Mouse (Mus musculus) heart, embryonic 15.5 days (tissue): ENCODE measurements around the gene Rpp25l. TPM values are rescaled to one million over a fixed set of nuclear protein-coding genes. Genes with fewer than 3 reads are reported as not detected.
"Not testable (repeated sequence)": the region's sequence is repeated elsewhere in the genome, so short reads cannot be mapped to it uniquely, and the experiment has no call there.

ENCODE experiments used
- ATAC-seq: fragments of 200-750 bp; cut with Nextera tagmentation; replicated peaks from 2 replicates; pipeline ENCODE4 v1.8.0; 2017; ENCODE audit warnings: low read depth, moderate TSS enrichment; ENCODE audit not compliant: insufficient number of reproducible peaks, insufficient read depth, low FRiP score
- H3K27ac ChIP-seq: fragments of 300-500 bp; sonication (generic); 2 replicates; pipeline ENCODE4 v1.5.1; 2015; ENCODE audit warnings: mild to moderate bottlenecking, inconsistent platforms
- H3K27me3 ChIP-seq: fragments of 300-500 bp; sonication (generic); 2 replicates; pipeline ENCODE4 v1.6.1; 2015; ENCODE audit warnings: inconsistent platforms
- H3K36me3 ChIP-seq: fragments of 300-500 bp; sonication (generic); 2 replicates; pipeline ENCODE4 v1.6.1; 2015; ENCODE audit warnings: mild to moderate bottlenecking, inconsistent platforms
- H3K4me1 ChIP-seq: fragments of 300-500 bp; sonication (generic); replicated peaks from 2 replicates; pipeline ENCODE4 v1.6.1; 2015; ENCODE audit warnings: inconsistent platforms
- H3K4me2 ChIP-seq: fragments of 300-500 bp; sonication (generic); 2 replicates; pipeline ENCODE4 v1.6.1; 2015; ENCODE audit warnings: inconsistent platforms, mild to moderate bottlenecking, moderate library complexity
- H3K4me3 ChIP-seq: fragments of 300-500 bp; sonication (generic); 2 replicates; pipeline ENCODE4 v1.5.1; 2015; ENCODE audit warnings: mild to moderate bottlenecking, inconsistent platforms
- H3K9ac ChIP-seq: fragments of 300-500 bp; sonication (generic); 2 replicates; pipeline ENCODE4 v1.6.1; 2015; ENCODE audit warnings: mild to moderate bottlenecking, inconsistent platforms
- H3K9me3 ChIP-seq: fragments of 300-500 bp; sonication (generic); replicated peaks from 2 replicates; pipeline ENCODE4 v1.6.1; 2016; ENCODE audit warnings: inconsistent platforms
- WGBS: fragments of 180-500 bp; shearing (Covaris S2); methylation state at CpG from one replicate; pipeline ENCODE4 v1.1.7; 2015; ENCODE audit warnings: mixed read lengths; 5-methylcytosine and 5-hydroxymethylcytosine counted together
- polyA plus RNA-seq: library from polyadenylated mRNA; unstranded; fragments of >200 nt; fragmentation: Nextera tagmentation; extraction: Ambion mirVana; gene quantifications from 2 replicates; pipeline ENCODE4 v1.2.1, GENCODE M21; 2015

Rpp25l gene
- 42.7 and 47.4 TPM in 2 replicates for polyA plus RNA-seq

- under 1% methylated on average over 61 of the region's 61 CpGs for WGBS
- peak within 1 kb of the TSS; percentile 84 for H3K4me2 ChIP-seq
- H3K9me3 ChIP-seq = no peaks in the 10 kb centered on the region
- H3K4me1 ChIP-seq = peaks cover 20% of the 10 kb centered on the region
- peak within 1 kb of the TSS; percentile 81 for H3K9ac ChIP-seq
- H3K36me3 ChIP-seq = peaks cover 18% of the 10 kb centered on the region; the same call in 1 of the 2 replicates
- peak within 1 kb of the TSS; percentile 77 for H3K4me3 ChIP-seq
- H3K27ac ChIP-seq = peak within 1 kb of the TSS; percentile 61
- ATAC-seq = peak; percentile 60; the same call in 1 of the 2 replicates
- H3K27me3 ChIP-seq = no peaks in the 10 kb centered on the region
Measured at GRCm38 (mm10) chr4:41713197-41714067, at the start of gene Rpp25l. Rpp25l (minus strand) TSS chr4:41713534.

DNA sequence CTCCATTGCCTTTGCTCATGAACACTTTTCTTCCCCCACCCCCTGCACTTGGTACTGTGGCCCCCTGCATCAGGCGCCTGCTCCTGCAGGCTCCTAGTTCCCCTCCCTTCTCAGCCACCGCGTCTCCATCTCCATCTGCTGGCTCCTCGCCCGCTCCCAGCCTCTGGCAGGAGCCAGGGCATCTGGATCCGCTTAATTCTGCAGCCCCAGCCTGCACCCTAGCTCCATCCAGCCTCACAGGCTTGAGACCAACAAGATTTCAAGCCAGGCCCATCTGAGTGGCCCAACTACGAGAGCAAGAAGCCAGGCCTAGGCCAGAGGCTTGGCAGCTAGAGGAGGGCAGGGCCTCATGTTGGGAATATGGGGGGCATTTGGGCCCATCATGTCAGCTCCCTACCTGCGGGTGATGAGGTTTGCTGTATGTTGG, 49.4 kb upstream of the Rpp25l start:
- H3K27me3 ChIP-seq, H3K9me3 ChIP-seq, H3K36me3 ChIP-seq, ATAC-seq: not testable (repeated sequence)
- 35% methylated on average over 8 of the region's 8 CpGs for WGBS
- Histone ChIP-seq H3K4me2 (peak overlapping the region; percentile 63), H3K27ac (peak overlapping the region; percentile 95), H3K4me3 (peak overlapping the region; percentile 49), H3K9ac (peak overlapping the region; percentile 33), H3K4me1 (peaks cover 41% of the 10 kb centered on the region)

DNA sequence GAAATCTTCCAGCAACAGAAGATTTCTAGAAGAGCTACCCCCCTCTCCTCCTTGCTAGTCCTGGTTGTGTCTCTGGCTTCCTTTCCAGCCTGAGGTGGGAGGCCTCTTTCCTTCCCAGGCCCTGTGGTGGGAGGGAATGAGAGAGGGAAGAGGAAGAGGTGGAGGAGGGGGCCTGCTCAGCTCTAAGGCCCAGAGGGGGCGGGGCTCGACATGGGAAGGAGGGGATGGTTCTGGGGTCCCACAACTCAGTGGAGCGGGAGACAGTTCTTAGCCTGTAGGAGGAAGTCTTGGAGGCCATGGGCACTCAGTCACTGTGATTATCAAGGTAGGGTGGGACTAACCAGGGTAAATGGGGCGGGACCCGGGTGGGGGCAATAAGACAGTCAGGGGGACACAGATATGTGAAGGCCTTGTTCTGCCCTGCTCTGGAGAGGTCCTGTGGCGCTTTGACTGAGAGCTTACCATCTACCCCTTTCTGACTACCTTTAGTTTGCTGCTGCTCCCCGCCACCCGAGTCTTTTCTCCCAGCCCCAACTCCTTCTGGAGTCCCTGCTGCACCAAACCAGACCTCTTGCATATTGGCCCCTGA, 48.9 kb upstream of the Rpp25l start:
- Histone ChIP-seq H3K9me3 (no peaks in the 10 kb centered on the region), H3K4me1 (peaks cover 41% of the 10 kb centered on the region), H3K4me3 (peak overlapping the region; percentile 49), H3K27me3 (no peaks in the 10 kb centered on the region), H3K27ac (peak overlapping the region; percentile 95), H3K4me2 (peak overlapping the region; percentile 63), H3K9ac (peak overlapping the region; percentile 33; the same call in 1 of the 2 replicates), H3K36me3 (peaks cover 9% of the 10 kb centered on the region; the same call in 1 of the 2 replicates)
- ATAC-seq = peak; percentile 20; the same call in 1 of the 2 replicates
- WGBS = 41% methylated on average over 8 of the region's 8 CpGs

GRCm38 (mm10) chr4:41761680-41762079, 48.3 kb upstream of the Rpp25l start:
- H3K9me3 ChIP-seq = no peaks in the 10 kb centered on the region
- H3K27me3 ChIP-seq = no peaks in the 10 kb centered on the region
- H3K27ac ChIP-seq = peak overlapping the region; percentile 95
- peak overlapping the region; percentile 63 for H3K4me2 ChIP-seq
- no peak for ATAC-seq
- peaks cover 44% of the 10 kb centered on the region for H3K4me1 ChIP-seq
- peak overlapping the region; percentile 49 for H3K4me3 ChIP-seq
- peaks cover 9% of the 10 kb centered on the region; the same call in 1 of the 2 replicates for H3K36me3 ChIP-seq
- 0 out of 2 replicates have a peak overlapping the region, but pooled peaks have one; percentile 49 for H3K9ac ChIP-seq

- Histone ChIP-seq H3K4me3 (peak overlapping the region; percentile 49), H3K36me3 (peaks cover 9% of the 10 kb centered on the region; the same call in 1 of the 2 replicates), H3K27ac (peak overlapping the region; percentile 95), H3K4me2 (peak overlapping the region; percentile 63), H3K9me3 (no peaks in the 10 kb centered on the region), H3K27me3 (no peaks in the 10 kb centered on the region), H3K4me1 (peaks cover 50% of the 10 kb centered on the region), H3K9ac (peak overlapping the region; percentile 49)
- no peak for ATAC-seq
- WGBS = 61% methylated on average over 4 of the region's 4 CpGs
Measured at GRCm38 (mm10) chr4:41760911-41761310, 47.6 kb upstream of the Rpp25l start.

GRCm38 (mm10) chr4:41760288-41760721, 47.0 kb upstream of the Rpp25l start:
- Histone ChIP-seq H3K4me2 (peak overlapping the region; percentile 63), H3K4me1 (peaks cover 50% of the 10 kb centered on the region), H3K27me3 (no peaks in the 10 kb centered on the region), H3K9ac (peak overlapping the region; percentile 49), H3K27ac (peak overlapping the region; percentile 95), H3K4me3 (peak overlapping the region; percentile 49), H3K36me3 (peaks cover 9% of the 10 kb centered on the region; the same call in 1 of the 2 replicates), H3K9me3 (no peaks in the 10 kb centered on the region)
- peak; percentile 89 for ATAC-seq
- under 1% methylated on average over 15 of the region's 15 CpGs for WGBS

GRCm38 (mm10) chr4:41759656-41760287, 46.4 kb upstream of the Rpp25l start:
- H3K4me3 ChIP-seq = peak overlapping the region; percentile 49
- peak overlapping the region; percentile 63 for H3K4me2 ChIP-seq
- H3K4me1 ChIP-seq = peaks cover 53% of the 10 kb centered on the region
- H3K9ac ChIP-seq = peak overlapping the region; percentile 45
- peaks cover 9% of the 10 kb centered on the region; the same call in 1 of the 2 replicates for H3K36me3 ChIP-seq
- ATAC-seq = peak; percentile 10; the same call in 1 of the 2 replicates
- no peaks in the 10 kb centered on the region for H3K9me3 ChIP-seq
- WGBS = 15% methylated on average over 6 of the region's 6 CpGs
- H3K27ac ChIP-seq = peak overlapping the region; percentile 95
- no peaks in the 10 kb centered on the region for H3K27me3 ChIP-seq

DNA sequence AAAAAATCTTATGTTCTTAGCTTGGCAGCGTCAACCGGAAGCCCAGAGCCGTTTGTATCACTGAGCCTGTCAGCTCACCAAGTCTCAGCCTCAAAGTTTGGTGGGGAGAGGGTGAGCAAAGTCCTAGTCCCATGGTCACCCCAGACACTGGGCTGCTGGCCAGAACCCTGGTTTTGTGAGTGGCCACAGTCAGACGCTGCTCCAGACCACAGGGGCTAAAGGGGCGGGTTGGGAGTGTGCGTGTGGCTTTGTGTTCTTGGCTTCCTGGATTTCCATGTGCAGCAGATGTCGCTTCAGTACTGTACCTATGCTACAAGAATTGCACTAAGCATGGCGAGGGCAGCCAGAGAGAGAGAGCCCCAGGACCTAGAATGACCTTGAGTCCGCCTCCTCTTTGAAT, 45.9 kb upstream of the Rpp25l start:
- Histone ChIP-seq H3K27me3 (no peaks in the 10 kb centered on the region), H3K9ac (no peak overlapping the region), H3K4me3 (no peak overlapping the region), H3K27ac (peak overlapping the region; percentile 95), H3K36me3 (peaks cover 9% of the 10 kb centered on the region; the same call in 1 of the 2 replicates), H3K4me1 (peaks cover 57% of the 10 kb centered on the region), H3K4me2 (no peak overlapping the region), H3K9me3 (no peaks in the 10 kb centered on the region)
- no peak for ATAC-seq
- 46% methylated on average over 9 of the region's 9 CpGs for WGBS

GRCm38 (mm10) chr4:41758701-41759100, 45.4 kb upstream of the Rpp25l start:
- Histone ChIP-seq H3K9ac (no peak overlapping the region), H3K27ac (peak overlapping the region; percentile 95), H3K4me3 (no peak overlapping the region), H3K36me3 (peaks cover 9% of the 10 kb centered on the region; the same call in 1 of the 2 replicates), H3K9me3 (no peaks in the 10 kb centered on the region), H3K27me3 (no peaks in the 10 kb centered on the region), H3K4me1 (peaks cover 59% of the 10 kb centered on the region), H3K4me2 (no peak overlapping the region)
- 89% methylated on average over 4 of the region's 4 CpGs for WGBS
- no peak for ATAC-seq

DNA sequence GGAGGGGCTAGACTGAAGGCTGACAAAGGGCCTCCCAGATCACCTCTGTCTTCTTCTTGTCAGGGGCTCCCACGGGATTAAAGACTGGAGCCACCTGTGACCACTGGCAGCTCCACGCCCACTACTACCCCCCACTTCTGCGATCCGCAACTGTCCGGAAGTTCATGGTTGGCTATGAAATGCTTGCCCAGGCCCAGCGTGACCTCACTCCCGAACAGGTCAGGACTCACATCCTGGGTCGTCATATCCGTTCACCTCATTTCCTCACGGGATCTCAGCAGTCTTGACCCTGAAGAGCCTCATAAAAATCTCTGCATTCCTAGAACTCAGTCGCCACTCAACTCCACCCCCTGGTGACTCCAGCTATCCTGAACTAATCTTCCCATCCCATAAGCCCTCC, 44.7 kb upstream of the Rpp25l start:
- Histone ChIP-seq H3K27me3 (no peaks in the 10 kb centered on the region), H3K9me3 (no peaks in the 10 kb centered on the region), H3K27ac (no peak overlapping the region), H3K4me3 (no peak overlapping the region), H3K9ac (no peak overlapping the region), H3K4me1 (peaks cover 59% of the 10 kb centered on the region), H3K36me3 (peaks cover 9% of the 10 kb centered on the region; the same call in 1 of the 2 replicates), H3K4me2 (no peak overlapping the region)
- WGBS = 71% methylated on average over 11 of the region's 11 CpGs
- ATAC-seq = no peak

DNA sequence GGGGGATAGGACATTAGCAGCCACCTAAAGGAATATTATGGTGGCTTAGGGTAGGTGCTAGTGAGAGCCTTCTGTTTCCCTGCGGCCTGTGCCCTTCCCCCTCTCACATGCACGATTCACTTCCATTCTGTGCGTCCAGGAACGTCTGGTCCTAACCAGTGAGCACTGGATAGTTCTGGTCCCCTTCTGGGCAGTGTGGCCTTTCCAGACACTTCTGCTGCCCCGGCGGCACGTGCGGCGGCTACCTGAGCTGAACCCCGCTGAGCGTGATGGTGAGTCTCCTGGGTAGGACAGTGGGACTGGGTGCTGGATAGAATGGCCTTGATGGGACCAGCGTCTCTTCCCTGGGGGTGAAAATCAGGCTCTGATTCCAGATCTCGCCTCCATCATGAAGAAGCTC, 44.0 kb upstream of the Rpp25l start:
- Histone ChIP-seq H3K9me3 (no peaks in the 10 kb centered on the region), H3K27me3 (no peaks in the 10 kb centered on the region), H3K4me2 (no peak overlapping the region), H3K9ac (no peak overlapping the region), H3K4me3 (no peak overlapping the region), H3K4me1 (peaks cover 53% of the 10 kb centered on the region), H3K36me3 (peaks cover 9% of the 10 kb centered on the region; the same call in 1 of the 2 replicates), H3K27ac (no peak overlapping the region)
- 87% methylated on average over 13 of the region's 13 CpGs for WGBS
- no peak for ATAC-seq
